Mouse (Mus musculus) kidney, embryonic 16.5 days (tissue): ENCODE data around the gene Map2. TPM values are rescaled to one million over a fixed set of nuclear protein-coding genes. Genes with fewer than 3 reads are reported as not detected.

ENCODE experiments used
- ATAC-seq: fragments of 200-750 bp; cut with Nextera tagmentation; 2 replicates; pipeline ENCODE4 v1.8.0; 2017; ENCODE audit warnings: moderate TSS enrichment; ENCODE audit not compliant: low FRiP score, low TSS enrichment
- H3K27ac ChIP-seq: fragments of 300-500 bp; sonication (generic); 2 replicates; pipeline ENCODE4 v1.5.1; 2014; ENCODE audit warnings: low read length
- H3K27me3 ChIP-seq: fragments of 300-500 bp; sonication (generic); 2 replicates; pipeline ENCODE4 v1.6.1; 2014; ENCODE audit warnings: low read length, control low read depth, mixed read lengths; ENCODE audit not compliant: insufficient read depth
- H3K36me3 ChIP-seq: fragments of 300-500 bp; sonication (generic); 2 replicates; pipeline ENCODE4 v1.6.1; 2014; ENCODE audit warnings: low read length, control low read depth, mixed read lengths; ENCODE audit not compliant: insufficient read depth
- H3K4me1 ChIP-seq: fragments of 300-500 bp; sonication (generic); 2 replicates; pipeline ENCODE4 v1.6.1; 2014; ENCODE audit warnings: low read length, control low read depth, mixed read lengths; ENCODE audit not compliant: insufficient read depth
- H3K4me2 ChIP-seq: fragments of 300-500 bp; sonication (generic); replicated peaks from 2 replicates; pipeline ENCODE4 v1.6.1; 2014; ENCODE audit warnings: low read depth, low read length
- H3K4me3 ChIP-seq: fragments of 300-500 bp; sonication (generic); 2 replicates; pipeline ENCODE4 v1.5.1; 2014; ENCODE audit warnings: mild to moderate bottlenecking, low read length
- H3K9ac ChIP-seq: fragments of 300-500 bp; sonication (generic); replicated peaks from 2 replicates; pipeline ENCODE4 v1.6.1; 2014; ENCODE audit warnings: low read length
- H3K9me3 ChIP-seq: fragments of 300-500 bp; sonication (generic); 2 replicates; pipeline ENCODE4 v1.6.1; 2016; ENCODE audit warnings: low read length, control low read depth
- WGBS: fragments of 180-500 bp; shearing (Covaris S2); extraction: QIAGEN DNeasy Blood & Tissue Kit; methylation state at CpG from one replicate; pipeline ENCODE4 v1.1.7; 2014; 5-methylcytosine and 5-hydroxymethylcytosine counted together
- polyA plus RNA-seq: library from polyadenylated mRNA; unstranded; fragments of >200 nt; fragmentation: Nextera tagmentation; extraction: Ambion mirVana; gene quantifications from 2 replicates; pipeline ENCODE4 v1.2.1, GENCODE M21; 2015

Gene Map2
- polyA plus RNA-seq, 1 experiment from 2014 or later, result 6.9 TPM

GRCm38 (mm10) chr1:66168722-66169121, 6.4 kb upstream of the Map2 start:
- no peak overlapping the region for H3K4me2 ChIP-seq
- H3K4me1 ChIP-seq, result no peaks in the 10 kb centered on the region
- WGBS, result 68% methylated on average over 5 of the region's 5 CpGs
- H3K27ac ChIP-seq, result no peak overlapping the region
- no peaks in the 10 kb centered on the region for H3K27me3 ChIP-seq
- no peaks in the 10 kb centered on the region for H3K9me3 ChIP-seq
- H3K36me3 ChIP-seq, result no peaks in the 10 kb centered on the region
- no peak for ATAC-seq
- no peak overlapping the region for H3K4me3 ChIP-seq
- no peak overlapping the region for H3K9ac ChIP-seq

- H3K4me1 ChIP-seq, result peaks cover 10% of the 10 kb centered on the region
- no peaks in the 10 kb centered on the region for H3K27me3 ChIP-seq
- no peak overlapping the region for H3K9ac ChIP-seq
- no peak overlapping the region for H3K4me3 ChIP-seq
- no peak for ATAC-seq
- H3K9me3 ChIP-seq, result no peaks in the 10 kb centered on the region
- H3K27ac ChIP-seq, result no peak overlapping the region
- H3K4me2 ChIP-seq, result no peak overlapping the region
- WGBS, result 78% methylated on average over 3 of the region's 3 CpGs
- no peaks in the 10 kb centered on the region for H3K36me3 ChIP-seq
Measured at GRCm38 (mm10) chr1:66172127-66172526, 2.9 kb upstream of the Map2 start.

GRCm38 (mm10) chr1:66173630-66174029, 1.4 kb upstream of the Map2 start:
- 40% methylated on average over 5 of the region's 5 CpGs for WGBS
- Histone ChIP-seq H3K4me2 (no peak overlapping the region), H3K9ac (no peak overlapping the region), H3K9me3 (no peaks in the 10 kb centered on the region), H3K27ac (no peak overlapping the region), H3K4me3 (no peak overlapping the region), H3K36me3 (no peaks in the 10 kb centered on the region), H3K27me3 (no peaks in the 10 kb centered on the region), H3K4me1 (peaks cover 10% of the 10 kb centered on the region)
- no peak for ATAC-seq

- H3K9me3 ChIP-seq, result no peaks in the 10 kb centered on the region
- peaks cover 10% of the 10 kb centered on the region for H3K4me1 ChIP-seq
- peak overlapping the region; percentile 76 for H3K4me3 ChIP-seq
- H3K4me2 ChIP-seq, result peak overlapping the region; percentile 95
- no peaks in the 10 kb centered on the region for H3K36me3 ChIP-seq
- 30% methylated on average over 9 of the region's 9 CpGs for WGBS
- H3K27me3 ChIP-seq, result no peaks in the 10 kb centered on the region
- no peak for ATAC-seq
- H3K27ac ChIP-seq, result no peak overlapping the region
- H3K9ac ChIP-seq, result no peak overlapping the region
Measured at GRCm38 (mm10) chr1:66176012-66176837, 1.2 kb downstream of the Map2 start.

- no peak for ATAC-seq
- H3K9ac ChIP-seq, result no peak overlapping the region
- H3K4me3 ChIP-seq, result no peak overlapping the region
- no peaks in the 10 kb centered on the region for H3K27me3 ChIP-seq
- H3K4me1 ChIP-seq, result peaks cover 10% of the 10 kb centered on the region
- H3K9me3 ChIP-seq, result no peaks in the 10 kb centered on the region
- 69% methylated on average over 2 of the region's 2 CpGs for WGBS
- no peaks in the 10 kb centered on the region for H3K36me3 ChIP-seq
- H3K27ac ChIP-seq, result no peak overlapping the region
- H3K4me2 ChIP-seq, result 0 out of 2 replicates have a peak overlapping the region, but pooled peaks have one; percentile 95
Measured at GRCm38 (mm10) chr1:66176838-66177105, 1.7 kb downstream of the Map2 start.

- Histone ChIP-seq H3K4me1 (peaks cover 10% of the 10 kb centered on the region), H3K9ac (no peak overlapping the region), H3K9me3 (no peaks in the 10 kb centered on the region), H3K27me3 (no peaks in the 10 kb centered on the region), H3K36me3 (no peaks in the 10 kb centered on the region), H3K4me2 (no peak overlapping the region), H3K4me3 (no peak overlapping the region), H3K27ac (no peak overlapping the region)
- 45% methylated on average over 4 of the region's 4 CpGs for WGBS
- no peak for ATAC-seq
Measured at GRCm38 (mm10) chr1:66177489-66178170, 2.6 kb downstream of the Map2 start.

GRCm38 (mm10) chr1:66187016-66187681, 12.1 kb downstream of the Map2 start:
- WGBS, result 73% methylated on average over 12 of the region's 12 CpGs
- no peaks in the 10 kb centered on the region for H3K36me3 ChIP-seq
- H3K27me3 ChIP-seq, result no peaks in the 10 kb centered on the region
- no peaks in the 10 kb centered on the region for H3K9me3 ChIP-seq
- H3K9ac ChIP-seq, result no peak overlapping the region
- ATAC-seq, result no peak
- no peak overlapping the region for H3K4me2 ChIP-seq
- H3K4me1 ChIP-seq, result no peaks in the 10 kb centered on the region
- no peak overlapping the region for H3K27ac ChIP-seq
- no peak overlapping the region for H3K4me3 ChIP-seq

GRCm38 (mm10) chr1:66192401-66192800, 17.3 kb downstream of the Map2 start:
- Histone ChIP-seq H3K27ac (no peak overlapping the region), H3K9ac (no peak overlapping the region), H3K4me3 (no peak overlapping the region), H3K36me3 (no peaks in the 10 kb centered on the region), H3K4me1 (no peaks in the 10 kb centered on the region), H3K9me3 (no peaks in the 10 kb centered on the region), H3K27me3 (no peaks in the 10 kb centered on the region), H3K4me2 (no peak overlapping the region)
- 100% methylated on average over 1 of the region's 1 CpGs for WGBS
- no peak for ATAC-seq

GRCm38 (mm10) chr1:66192891-66193290, 17.8 kb downstream of the Map2 start:
- Histone ChIP-seq H3K27ac (no peak overlapping the region), H3K4me2 (no peak overlapping the region), H3K36me3 (no peaks in the 10 kb centered on the region), H3K9me3 (no peaks in the 10 kb centered on the region), H3K27me3 (no peaks in the 10 kb centered on the region), H3K9ac (no peak overlapping the region), H3K4me3 (no peak overlapping the region), H3K4me1 (no peaks in the 10 kb centered on the region)
- 81% methylated on average over 2 of the region's 2 CpGs for WGBS
- no peak for ATAC-seq
